Mouse (Mus musculus) forebrain, embryonic 11.5 days (tissue): ENCODE results near the gene H2-Eb1. TPM values are rescaled to one million over a fixed set of nuclear protein-coding genes. Genes with fewer than 3 reads are reported as not detected.

Experiments used
- ATAC-seq: fragments of 200-750 bp; cut with Nextera tagmentation; replicated peaks from 2 replicates; pipeline ENCODE4 v1.8.0; 2017; ENCODE audit warnings: moderate TSS enrichment; ENCODE audit not compliant: low FRiP score
- DNase-seq: peaks from one replicate; pipeline ENCODE4 v3.0.0-alpha.2; 2017; ENCODE audit warnings: low spot score
- H3K27ac ChIP-seq: fragments of 300-500 bp; sonication (generic); 2 replicates; pipeline ENCODE4 v1.5.1; 2014; ENCODE audit warnings: low read depth, low read length
- H3K27me3 ChIP-seq: fragments of 300-500 bp; sonication (generic); 2 replicates; pipeline ENCODE4 v1.6.1; 2014; ENCODE audit warnings: mild to moderate bottlenecking, low read length, mixed read lengths; ENCODE audit not compliant: control insufficient read depth, insufficient read depth
- H3K36me3 ChIP-seq: fragments of 300-500 bp; sonication (generic); 2 replicates; pipeline ENCODE4 v1.6.1; 2014; ENCODE audit warnings: mild to moderate bottlenecking, low read length, moderate library complexity, mixed read lengths; ENCODE audit not compliant: control insufficient read depth, insufficient read depth
- H3K4me1 ChIP-seq: fragments of 300-500 bp; sonication (generic); replicated peaks from 2 replicates; pipeline ENCODE4 v1.6.1; 2014; ENCODE audit warnings: low read length, mixed read lengths; ENCODE audit not compliant: control insufficient read depth, insufficient read depth
- H3K4me2 ChIP-seq: fragments of 300-500 bp; sonication (generic); 2 replicates; pipeline ENCODE4 v1.6.1; 2014; ENCODE audit warnings: low read depth, mild to moderate bottlenecking, low read length, moderate library complexity, mixed read lengths; ENCODE audit not compliant: severe bottlenecking
- H3K4me3 ChIP-seq: fragments of 300-500 bp; sonication (generic); 2 replicates; pipeline ENCODE4 v1.5.1; 2014; ENCODE audit warnings: low read depth, low read length
- H3K9ac ChIP-seq: fragments of 300-500 bp; sonication (generic); 2 replicates; pipeline ENCODE4 v1.6.1; 2014; ENCODE audit warnings: low read length
- H3K9me3 ChIP-seq: fragments of 300-500 bp; sonication (generic); 2 replicates; pipeline ENCODE4 v1.6.1; 2016; ENCODE audit warnings: low read length, mixed read lengths; ENCODE audit not compliant: control insufficient read depth
- WGBS: fragments of 180-500 bp; shearing (Covaris S2); extraction: QIAGEN DNeasy Blood & Tissue Kit; methylation state at CpG from one replicate; pipeline ENCODE4 v1.1.7; 2014; 5-methylcytosine and 5-hydroxymethylcytosine counted together
- polyA plus RNA-seq: library from polyadenylated mRNA; unstranded; fragments of >200 nt; fragmentation: Nextera tagmentation; extraction: Ambion mirVana; gene quantifications from 2 replicates; pipeline ENCODE4 v1.2.1, GENCODE M21; 2014

H2-Eb1 gene
- polyA plus RNA-seq, 1 experiment from 2014 or later: 0.92 TPM

GRCm38 (mm10) chr17:34313393-34313792 lies 7.7 kb downstream of the H2-Eb1 start:
- 40% methylated on average over 3 of the region's 3 CpGs for WGBS
- no peaks in the 10 kb centered on the region for H3K27me3 ChIP-seq
- no peak overlapping the region for H3K4me3 ChIP-seq
- H3K4me1 ChIP-seq: no peaks in the 10 kb centered on the region
- no peaks in the 10 kb centered on the region for H3K36me3 ChIP-seq
- H3K4me2 ChIP-seq: no peak overlapping the region
- no peak overlapping the region for H3K9ac ChIP-seq
- peak; percentile 83 for DNase-seq
- no peak for ATAC-seq
- no peaks in the 10 kb centered on the region for H3K9me3 ChIP-seq
- no peak overlapping the region for H3K27ac ChIP-seq

- no peaks in the 10 kb centered on the region for H3K36me3 ChIP-seq
- H3K9ac ChIP-seq: no peak overlapping the region
- no peaks in the 10 kb centered on the region for H3K27me3 ChIP-seq
- DNase-seq (no peak), ATAC-seq (no peak)
- no peaks in the 10 kb centered on the region for H3K4me1 ChIP-seq
- H3K4me2 ChIP-seq: no peak overlapping the region
- H3K9me3 ChIP-seq: no peaks in the 10 kb centered on the region
- H3K4me3 ChIP-seq: no peak overlapping the region
- 77% methylated on average over 9 of the region's 9 CpGs for WGBS
- H3K27ac ChIP-seq: no peak overlapping the region
Measured at GRCm38 (mm10) chr17:34314286-34314685, 8.6 kb downstream of the H2-Eb1 start.

- H3K9me3 ChIP-seq: no peaks in the 10 kb centered on the region
- H3K9ac ChIP-seq: no peak overlapping the region
- no peak overlapping the region for H3K27ac ChIP-seq
- DNase-seq (no peak), ATAC-seq (no peak)
- H3K4me2 ChIP-seq: no peak overlapping the region
- no peak overlapping the region for H3K4me3 ChIP-seq
- H3K27me3 ChIP-seq: no peaks in the 10 kb centered on the region
- H3K36me3 ChIP-seq: no peaks in the 10 kb centered on the region
- H3K4me1 ChIP-seq: no peaks in the 10 kb centered on the region
- 84% methylated on average over 1 of the region's 1 CpGs for WGBS
Measured at GRCm38 (mm10) chr17:34315512-34315911, 9.8 kb downstream of the H2-Eb1 start.

- 66% methylated on average over 2 of the region's 2 CpGs for WGBS
- no peak overlapping the region for H3K27ac ChIP-seq
- H3K4me3 ChIP-seq: no peak overlapping the region
- no peak for DNase-seq
- no peaks in the 10 kb centered on the region for H3K9me3 ChIP-seq
- H3K27me3 ChIP-seq: no peaks in the 10 kb centered on the region
- no peak for ATAC-seq
- H3K36me3 ChIP-seq: no peaks in the 10 kb centered on the region
- no peak overlapping the region for H3K4me2 ChIP-seq
- H3K9ac ChIP-seq: no peak overlapping the region
- H3K4me1 ChIP-seq: no peaks in the 10 kb centered on the region
Measured at GRCm38 (mm10) chr17:34316697-34317096, 11.0 kb downstream of the H2-Eb1 start.

- Histone ChIP-seq H3K27ac (no peak overlapping the region), H3K9me3 (no peaks in the 10 kb centered on the region), H3K27me3 (no peaks in the 10 kb centered on the region), H3K4me2 (no peak overlapping the region), H3K4me3 (no peak overlapping the region), H3K9ac (no peak overlapping the region), H3K4me1 (no peaks in the 10 kb centered on the region), H3K36me3 (no peaks in the 10 kb centered on the region)
- WGBS: 48% methylated on average over 2 of the region's 2 CpGs
- DNase-seq: no peak
- ATAC-seq: no peak
Measured at GRCm38 (mm10) chr17:34317275-34317674, 11.6 kb downstream of the H2-Eb1 start.

- 58% methylated on average over 4 of the region's 4 CpGs for WGBS
- no peak within 1 kb of the TSS for H3K4me2 ChIP-seq
- H3K36me3 ChIP-seq: no peaks in the 10 kb centered on the region
- no peak within 1 kb of the TSS for H3K27ac ChIP-seq
- H3K4me1 ChIP-seq: no peaks in the 10 kb centered on the region
- H3K27me3 ChIP-seq: no peaks in the 10 kb centered on the region
- no peaks in the 10 kb centered on the region for H3K9me3 ChIP-seq
- DNase-seq (no peak), ATAC-seq (no peak)
- no peak within 1 kb of the TSS for H3K4me3 ChIP-seq
- no peak within 1 kb of the TSS for H3K9ac ChIP-seq
Measured at GRCm38 (mm10) chr17:34325436-34325835, 19.8 kb downstream of the H2-Eb1 start, which contains the start of gene H2-Eb2. Gene H2-Eb2, plus strand, starts transcription at chr17:34325665.

GRCm38 (mm10) chr17:34326373-34326772 lies 20.7 kb downstream of the H2-Eb1 start:
- H3K27me3 ChIP-seq: no peaks in the 10 kb centered on the region
- no peaks in the 10 kb centered on the region for H3K9me3 ChIP-seq
- H3K4me3 ChIP-seq: no peak overlapping the region
- H3K27ac ChIP-seq: no peak overlapping the region
- 82% methylated on average over 3 of the region's 3 CpGs for WGBS
- ATAC-seq (no peak), DNase-seq (no peak)
- no peaks in the 10 kb centered on the region for H3K36me3 ChIP-seq
- H3K4me2 ChIP-seq: no peak overlapping the region
- H3K4me1 ChIP-seq: no peaks in the 10 kb centered on the region
- H3K9ac ChIP-seq: no peak overlapping the region

- Histone ChIP-seq H3K27me3 (no peaks in the 10 kb centered on the region), H3K4me1 (no peaks in the 10 kb centered on the region), H3K27ac (no peak overlapping the region), H3K36me3 (no peaks in the 10 kb centered on the region), H3K4me3 (no peak overlapping the region), H3K4me2 (no peak overlapping the region), H3K9me3 (no peaks in the 10 kb centered on the region), H3K9ac (no peak overlapping the region)
- WGBS: 76% methylated on average over 2 of the region's 2 CpGs
- ATAC-seq (no peak), DNase-seq (no peak)
Measured at GRCm38 (mm10) chr17:34329807-34330206, 24.1 kb downstream of the H2-Eb1 start.

GRCm38 (mm10) chr17:34331200-34331599 lies 25.5 kb downstream of the H2-Eb1 start:
- WGBS: 89% methylated on average over 1 of the region's 1 CpGs
- H3K9me3 ChIP-seq: no peaks in the 10 kb centered on the region
- H3K4me1 ChIP-seq: no peaks in the 10 kb centered on the region
- no peak overlapping the region for H3K9ac ChIP-seq
- H3K27ac ChIP-seq: no peak overlapping the region
- no peaks in the 10 kb centered on the region for H3K27me3 ChIP-seq
- H3K36me3 ChIP-seq: no peaks in the 10 kb centered on the region
- H3K4me3 ChIP-seq: no peak overlapping the region
- H3K4me2 ChIP-seq: no peak overlapping the region
- ATAC-seq (no peak), DNase-seq (no peak)
